Mouse (Mus musculus): ENCODE measurements around the gene Mogat2. TPM values are rescaled to one million over a fixed set of nuclear protein-coding genes. Genes with fewer than 3 reads are reported as not detected.
A peak's percentile ranks its signal among the peaks of the same experiment; 100 is the strongest.

The Mogat2 gene
- polyA plus RNA-seq, 1 experiment from 2014 or later = 24.9 TPM

GRCm38 (mm10) chr7:99181619-99182431 is 56.6 kb downstream of the Mogat2 start:
- Histone ChIP-seq H3K9me3 (replicated peaks; ENCODE audit: control insufficient read depth, low read length) (no peaks in the 10 kb centered on the region), H3K36me3 (ENCODE audit: control insufficient read depth, insufficient read depth) (no peaks in the 10 kb centered on the region), H3K27ac (ENCODE audit: low read length) (peak overlapping the region; percentile 71), H3K4me3 (ENCODE audit: low read depth, low read length) (peak overlapping the region; percentile 68), H3K27me3 (ENCODE audit: control insufficient read depth, insufficient read depth, low read depth, low read length) (peaks cover 9% of the 10 kb centered on the region), H3K4me1 (ENCODE audit: control insufficient read depth, low read depth, low read length) (peaks cover 14% of the 10 kb centered on the region), H3K9ac (ENCODE audit: low read depth, low read length) (peak overlapping the region; percentile 71), H3K4me2 (ENCODE audit: low read depth, low read length) (peak overlapping the region; percentile 78)
- WGBS (ENCODE audit: insufficient replicate concordance) = 15% methylated on average over 14 of the region's 14 CpGs
- peak; percentile 1; the same call in 1 of the 2 replicates for ATAC-seq (ENCODE audit: low read depth)

DNA sequence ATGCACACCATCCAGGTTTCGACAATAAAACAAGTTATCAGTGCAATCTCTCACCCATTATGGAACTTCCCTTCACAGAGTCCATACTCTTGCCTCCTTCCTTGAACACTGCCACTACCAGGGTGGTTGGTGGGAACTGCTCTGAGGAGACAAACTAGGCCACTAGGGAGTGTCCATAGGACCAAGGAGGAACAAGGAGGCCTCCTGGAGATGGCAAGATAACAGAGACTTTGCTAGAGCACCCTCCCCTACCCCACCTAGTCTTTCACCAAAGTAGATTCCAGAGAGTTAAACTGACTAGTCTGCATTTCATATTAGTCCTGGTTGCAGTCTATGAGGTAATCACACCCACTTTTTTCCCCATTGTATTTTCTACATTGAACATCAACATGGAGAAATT is 58.3 kb downstream of the Mogat2 start:
- no peak overlapping the region; the same call in 1 of the 2 replicates for H3K27ac ChIP-seq (ENCODE audit: low read length)
- peak overlapping the region; percentile 68 for H3K4me3 ChIP-seq (ENCODE audit: low read depth, low read length)
- H3K4me2 ChIP-seq (ENCODE audit: low read depth, low read length) = peak overlapping the region; percentile 78
- whole genome bisulfite sequencing (ENCODE audit: insufficient replicate concordance) = 36% methylated on average over 1 of the region's 1 CpGs
- H3K9me3 ChIP-seq (replicated peaks; ENCODE audit: control insufficient read depth, low read length) = no peaks in the 10 kb centered on the region
- H3K36me3 ChIP-seq (ENCODE audit: control insufficient read depth, insufficient read depth) = no peaks in the 10 kb centered on the region
- ATAC-seq (ENCODE audit: low read depth) = no peak
- H3K9ac ChIP-seq (ENCODE audit: low read depth, low read length) = peak overlapping the region; percentile 36; the same call in 1 of the 2 replicates
- peaks cover 18% of the 10 kb centered on the region for H3K4me1 ChIP-seq (ENCODE audit: control insufficient read depth, low read depth, low read length)
- H3K27me3 ChIP-seq (ENCODE audit: control insufficient read depth, insufficient read depth, low read depth, low read length) = peaks cover 9% of the 10 kb centered on the region

DNA sequence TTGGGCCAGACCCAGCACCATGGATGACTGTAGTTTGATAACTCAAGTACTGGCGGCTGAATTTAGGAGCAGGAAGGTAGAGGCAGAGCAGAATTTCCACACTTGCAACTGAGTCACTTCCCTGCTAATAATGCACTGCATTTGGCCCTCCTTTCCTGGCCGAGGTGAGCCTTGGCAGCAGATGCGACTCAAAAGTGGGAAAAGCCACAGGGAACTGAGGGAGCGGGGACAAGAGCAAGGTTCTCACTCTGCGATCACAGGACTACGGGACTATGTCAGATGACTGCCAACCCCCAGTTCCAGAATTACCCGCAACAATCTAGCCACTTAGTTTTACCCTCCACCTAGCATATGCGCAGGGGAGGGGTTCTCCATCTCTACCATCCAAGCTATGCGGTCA is 59.1 kb downstream of the Mogat2 start:
- H3K27me3 ChIP-seq (ENCODE audit: control insufficient read depth, insufficient read depth, low read depth, low read length) = peaks cover 9% of the 10 kb centered on the region
- 74% methylated on average over 9 of the region's 9 CpGs for WGBS (ENCODE audit: insufficient replicate concordance)
- peaks cover 18% of the 10 kb centered on the region for H3K4me1 ChIP-seq (ENCODE audit: control insufficient read depth, low read depth, low read length)
- ATAC-seq (ENCODE audit: low read depth) = no peak
- H3K36me3 ChIP-seq (ENCODE audit: control insufficient read depth, insufficient read depth) = no peaks in the 10 kb centered on the region
- no peaks in the 10 kb centered on the region for H3K9me3 ChIP-seq (replicated peaks; ENCODE audit: control insufficient read depth, low read length)
- H3K9ac ChIP-seq (ENCODE audit: low read depth, low read length) = no peak overlapping the region
- no peak overlapping the region for H3K27ac ChIP-seq (ENCODE audit: low read length)
- peak overlapping the region; percentile 78; the same call in 1 of the 2 replicates for H3K4me2 ChIP-seq (ENCODE audit: low read depth, low read length)
- peak overlapping the region; percentile 68 for H3K4me3 ChIP-seq (ENCODE audit: low read depth, low read length)

DNA sequence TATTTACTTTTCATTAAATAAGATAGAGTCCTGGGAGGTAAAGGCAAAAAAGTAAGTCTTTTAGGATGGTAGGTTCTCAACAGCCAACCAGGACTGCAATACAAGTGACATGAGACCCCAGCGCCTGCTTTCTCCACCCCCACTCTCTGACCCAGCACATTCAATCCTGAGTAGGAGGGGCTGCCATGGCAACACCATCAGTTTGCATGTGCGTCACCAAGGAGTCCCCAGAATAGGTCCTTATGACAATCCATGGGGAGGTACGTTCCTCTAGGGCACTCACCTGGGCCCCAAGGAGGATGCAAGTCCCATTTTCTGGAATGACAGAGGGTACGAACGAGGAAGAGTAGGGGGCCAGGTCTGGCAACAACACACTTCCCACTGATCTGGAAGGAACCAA is 61.0 kb downstream of the Mogat2 start:
- 66% methylated on average over 5 of the region's 5 CpGs for WGBS (ENCODE audit: insufficient replicate concordance)
- peaks cover 8% of the 10 kb centered on the region for H3K27me3 ChIP-seq (ENCODE audit: control insufficient read depth, insufficient read depth, low read depth, low read length)

DNA sequence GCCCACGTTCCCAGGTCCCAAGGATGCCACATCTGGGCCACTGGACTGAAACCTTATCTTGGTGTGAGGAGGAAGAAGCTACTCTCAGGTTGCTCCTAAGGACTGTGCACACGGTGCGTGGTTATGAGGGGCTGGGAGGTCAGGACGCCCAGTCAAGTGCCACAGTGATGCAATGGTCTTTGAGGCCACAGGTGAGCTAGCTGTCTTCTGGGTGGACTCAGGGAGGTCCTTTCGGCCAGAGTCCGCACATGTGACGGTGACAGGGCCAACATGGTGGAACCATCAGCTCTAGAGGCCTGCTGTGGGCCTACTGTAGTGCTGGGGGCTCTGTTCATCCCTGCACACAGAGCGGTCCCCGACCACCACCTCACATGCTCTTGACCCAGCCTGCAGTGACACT is 62.8 kb downstream of the Mogat2 start:
- WGBS (ENCODE audit: insufficient replicate concordance) = 70% methylated on average over 9 of the region's 9 CpGs
- Histone ChIP-seq H3K4me1 (ENCODE audit: control insufficient read depth, low read depth, low read length) (peaks cover 17% of the 10 kb centered on the region), H3K9me3 (replicated peaks; ENCODE audit: control insufficient read depth, low read length) (no peaks in the 10 kb centered on the region), H3K27ac (ENCODE audit: low read length) (no peak overlapping the region), H3K36me3 (ENCODE audit: control insufficient read depth, insufficient read depth) (no peaks in the 10 kb centered on the region), H3K4me2 (ENCODE audit: low read depth, low read length) (no peak overlapping the region), H3K27me3 (ENCODE audit: control insufficient read depth, insufficient read depth, low read depth, low read length) (no peaks in the 10 kb centered on the region), H3K4me3 (ENCODE audit: low read depth, low read length) (no peak overlapping the region), H3K9ac (ENCODE audit: low read depth, low read length) (no peak overlapping the region)
- ATAC-seq (ENCODE audit: low read depth) = peak; percentile 32; the same call in 1 of the 2 replicates

More for the DNA sequence above, 61.0 kb downstream of the Mogat2 start:
- no peaks in the 10 kb centered on the region for H3K36me3 ChIP-seq (ENCODE audit: control insufficient read depth, insufficient read depth)
- H3K27ac ChIP-seq (ENCODE audit: low read length) = no peak overlapping the region
- no peak overlapping the region for H3K4me3 ChIP-seq (ENCODE audit: low read depth, low read length)
- H3K4me1 ChIP-seq (ENCODE audit: control insufficient read depth, low read depth, low read length) = peaks cover 19% of the 10 kb centered on the region
- no peak overlapping the region for H3K9ac ChIP-seq (ENCODE audit: low read depth, low read length)
- no peaks in the 10 kb centered on the region for H3K9me3 ChIP-seq (replicated peaks; ENCODE audit: control insufficient read depth, low read length)
- no peak overlapping the region for H3K4me2 ChIP-seq (ENCODE audit: low read depth, low read length)
- ATAC-seq (ENCODE audit: low read depth) = no peak

GRCm38 (mm10) chr7:99175118-99175517 is 63.3 kb downstream of the Mogat2 start:
- no peak for ATAC-seq (ENCODE audit: low read depth)
- 57% methylated on average over 11 of the region's 11 CpGs for WGBS (ENCODE audit: insufficient replicate concordance)
- no peak overlapping the region for H3K4me2 ChIP-seq (ENCODE audit: low read depth, low read length)

GRCm38 (mm10) chr7:99174006-99174405 is 64.4 kb downstream of the Mogat2 start:
- 64% methylated on average over 4 of the region's 4 CpGs for WGBS (ENCODE audit: insufficient replicate concordance)
- no peaks in the 10 kb centered on the region for H3K9me3 ChIP-seq (replicated peaks; ENCODE audit: control insufficient read depth, low read length)
- H3K36me3 ChIP-seq (ENCODE audit: control insufficient read depth, insufficient read depth) = no peaks in the 10 kb centered on the region
- H3K27ac ChIP-seq (ENCODE audit: low read length) = 0 out of 2 replicates have a peak overlapping the region, but pooled peaks have one; percentile 5
- H3K4me3 ChIP-seq (ENCODE audit: low read depth, low read length) = no peak overlapping the region
- H3K27me3 ChIP-seq (ENCODE audit: control insufficient read depth, insufficient read depth, low read depth, low read length) = no peaks in the 10 kb centered on the region
- peak; percentile 27; the same call in 1 of the 2 replicates for ATAC-seq (ENCODE audit: low read depth)
- H3K9ac ChIP-seq (ENCODE audit: low read depth, low read length) = no peak overlapping the region
- H3K4me2 ChIP-seq (ENCODE audit: low read depth, low read length) = no peak overlapping the region
- H3K4me1 ChIP-seq (ENCODE audit: control insufficient read depth, low read depth, low read length) = peaks cover 19% of the 10 kb centered on the region

More at GRCm38 (mm10) chr7:99175118-99175517, 63.3 kb downstream of the Mogat2 start:
- H3K4me1 ChIP-seq (ENCODE audit: control insufficient read depth, low read depth, low read length) = peaks cover 17% of the 10 kb centered on the region
- no peaks in the 10 kb centered on the region for H3K9me3 ChIP-seq (replicated peaks; ENCODE audit: control insufficient read depth, low read length)
- H3K27ac ChIP-seq (ENCODE audit: low read length) = no peak overlapping the region
- no peaks in the 10 kb centered on the region for H3K27me3 ChIP-seq (ENCODE audit: control insufficient read depth, insufficient read depth, low read depth, low read length)
- no peaks in the 10 kb centered on the region for H3K36me3 ChIP-seq (ENCODE audit: control insufficient read depth, insufficient read depth)
- H3K9ac ChIP-seq (ENCODE audit: low read depth, low read length) = no peak overlapping the region
- no peak overlapping the region for H3K4me3 ChIP-seq (ENCODE audit: low read depth, low read length)

DNA sequence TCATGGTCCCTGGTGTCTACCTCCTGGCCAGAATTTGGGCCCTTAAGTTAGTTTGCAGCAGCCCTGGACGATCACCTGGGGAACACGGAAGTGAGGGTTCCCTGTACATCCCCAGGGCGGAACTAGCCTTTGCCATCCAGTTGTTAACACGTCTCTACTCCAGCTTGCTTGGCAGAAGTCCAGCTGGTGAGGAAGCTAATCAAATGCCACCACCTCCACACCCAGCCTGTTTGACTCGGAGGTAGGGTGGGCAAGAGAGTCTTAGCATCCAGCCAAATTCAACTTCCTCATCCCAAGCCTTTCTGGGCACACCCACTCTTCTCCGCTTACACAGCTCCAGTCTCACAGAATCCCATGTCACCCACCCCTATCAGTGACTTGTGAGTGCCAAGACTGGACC is 65.5 kb downstream of the Mogat2 start:
- Histone ChIP-seq H3K4me2 (ENCODE audit: low read depth, low read length) (no peak overlapping the region), H3K4me1 (ENCODE audit: control insufficient read depth, low read depth, low read length) (peaks cover 28% of the 10 kb centered on the region), H3K4me3 (ENCODE audit: low read depth, low read length) (no peak overlapping the region), H3K9me3 (replicated peaks; ENCODE audit: control insufficient read depth, low read length) (no peaks in the 10 kb centered on the region), H3K36me3 (ENCODE audit: control insufficient read depth, insufficient read depth) (no peaks in the 10 kb centered on the region), H3K9ac (ENCODE audit: low read depth, low read length) (no peak overlapping the region), H3K27me3 (ENCODE audit: control insufficient read depth, insufficient read depth, low read depth, low read length) (no peaks in the 10 kb centered on the region), H3K27ac (ENCODE audit: low read length) (0 out of 2 replicates have a peak overlapping the region, but pooled peaks have one; percentile 7)
- WGBS (ENCODE audit: insufficient replicate concordance) = 51% methylated on average over 6 of the region's 6 CpGs
- ATAC-seq (ENCODE audit: low read depth) = no peak
